Mouse (Mus musculus) erythroblast, adult 5-6 weeks (primary cell): ENCODE data around the gene Polr1a. TPM values are rescaled to one million over a fixed set of nuclear protein-coding genes. Genes with fewer than 3 reads are reported as not detected.

Experiments used
- ATAC-seq: replicated peaks from 2 replicates; pipeline ENCODE4 v1.8.0; 2016; ENCODE audit warnings: moderate number of reproducible peaks, mild to moderate bottlenecking, moderate TSS enrichment, inconsistent platforms; ENCODE audit not compliant: poor library complexity, low FRiP score, severe bottlenecking
- total RNA-seq, 2 experiments: library from RNA; stranded (forward) in 1 of 2; stranded (reverse) in 1 of 2; fragments of 150-400 nt in 1 of 2; fragments of 200-764, 138-1000 nt in 1 of 2; gene quantifications; 2 replicates each; pipeline versions ENCODE4 v1.2.3 to v1.2.4; 2015 to 2017; ENCODE audit warnings: low replicate concordance in 2 of 2

The Polr1a gene
- total RNA-seq, 2 experiments from 2014 or later: 7.7 to 44.0 TPM

GRCm38 (mm10) chr6:71991933-71992325, 83.1 kb downstream of the Polr1a start:
- no peak for ATAC-seq

DNA sequence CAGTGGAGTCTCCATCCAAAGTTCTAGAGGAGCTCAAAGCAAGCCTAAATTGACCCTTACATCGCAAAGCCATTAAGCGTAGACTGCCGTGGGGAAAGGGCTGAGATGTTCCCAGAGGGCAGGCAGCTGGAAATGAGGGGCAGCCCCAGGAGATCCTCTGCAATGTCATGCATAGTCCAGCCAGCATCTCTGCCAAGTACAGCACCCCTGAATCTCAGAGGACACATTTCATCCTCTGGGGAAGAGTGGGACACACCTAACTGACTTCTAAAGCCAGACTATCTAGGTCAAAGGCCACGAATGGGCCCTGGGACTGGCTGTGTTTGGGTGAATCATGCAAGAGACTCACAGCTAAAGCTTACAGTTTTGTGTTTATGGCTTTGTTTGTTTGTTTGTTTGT, 85.2 kb downstream of the Polr1a start:
- ATAC-seq: no peak

DNA sequence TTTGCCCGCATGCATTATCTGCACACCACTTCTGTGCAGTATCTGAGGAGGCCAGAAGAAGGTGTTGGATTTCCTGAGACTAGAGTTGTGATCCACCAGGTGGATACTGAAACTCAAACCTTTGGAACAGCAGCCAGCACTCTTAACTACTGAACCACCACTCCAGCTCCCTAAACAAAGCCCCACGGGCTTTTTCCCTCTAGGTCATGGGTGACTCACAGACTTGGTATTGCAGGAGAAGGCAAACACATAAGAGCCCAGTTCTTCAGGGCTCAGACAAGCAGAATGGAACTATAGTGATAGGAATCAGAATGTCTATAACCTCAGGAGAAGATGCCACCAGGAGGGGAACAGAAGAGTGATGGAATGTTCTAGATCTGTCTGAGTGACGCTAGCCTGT, 86.2 kb downstream of the Polr1a start:
- ATAC-seq: no peak

DNA sequence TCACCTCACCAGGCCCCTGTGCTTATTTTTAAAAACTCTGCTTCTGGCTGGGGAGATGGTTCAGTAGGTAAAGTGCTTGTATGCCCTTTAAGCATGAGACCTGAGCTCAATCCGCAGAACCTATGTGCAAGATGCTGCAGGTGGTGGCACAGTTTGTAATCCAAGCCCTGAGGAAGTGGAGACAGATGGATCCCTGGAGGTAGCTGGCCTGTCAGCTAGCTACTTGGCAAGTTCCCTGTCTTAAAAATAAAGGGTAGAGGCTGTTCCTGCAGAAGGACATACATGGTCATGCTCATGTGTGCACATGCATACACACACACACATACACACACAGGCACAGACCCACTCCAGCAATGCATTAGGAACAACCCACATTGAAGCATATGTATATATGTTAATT, 88.4 kb downstream of the Polr1a start:
- no peak for ATAC-seq

DNA sequence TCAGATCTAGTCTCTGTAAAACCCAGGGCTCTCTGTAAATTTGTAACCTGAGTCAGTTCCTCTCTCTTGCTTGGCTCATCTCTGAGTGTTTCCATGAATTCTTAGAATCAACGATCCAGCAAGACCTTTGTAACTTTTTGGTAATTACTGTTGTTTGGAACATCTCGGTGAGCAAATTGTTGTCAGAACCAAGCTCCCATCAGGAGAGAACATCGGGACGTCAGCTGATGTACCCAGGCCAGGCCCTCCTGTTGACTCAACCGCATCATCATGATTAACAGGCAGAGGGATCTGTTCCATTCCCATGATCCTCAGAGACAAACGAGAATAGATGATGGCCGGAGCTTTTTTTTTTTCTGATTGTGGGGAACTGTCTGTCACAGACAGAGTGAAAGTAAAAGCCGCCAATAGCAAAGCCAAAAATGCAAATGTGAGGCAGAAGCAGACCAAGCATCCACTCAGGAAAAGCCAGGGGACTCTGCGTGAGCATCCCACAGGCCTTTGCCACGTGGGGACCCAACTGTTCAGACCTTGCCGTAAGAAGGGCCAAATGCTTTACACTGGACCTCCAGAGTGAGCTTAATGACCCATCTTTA, 91.2 kb downstream of the Polr1a start:
- ATAC-seq: no peak

DNA sequence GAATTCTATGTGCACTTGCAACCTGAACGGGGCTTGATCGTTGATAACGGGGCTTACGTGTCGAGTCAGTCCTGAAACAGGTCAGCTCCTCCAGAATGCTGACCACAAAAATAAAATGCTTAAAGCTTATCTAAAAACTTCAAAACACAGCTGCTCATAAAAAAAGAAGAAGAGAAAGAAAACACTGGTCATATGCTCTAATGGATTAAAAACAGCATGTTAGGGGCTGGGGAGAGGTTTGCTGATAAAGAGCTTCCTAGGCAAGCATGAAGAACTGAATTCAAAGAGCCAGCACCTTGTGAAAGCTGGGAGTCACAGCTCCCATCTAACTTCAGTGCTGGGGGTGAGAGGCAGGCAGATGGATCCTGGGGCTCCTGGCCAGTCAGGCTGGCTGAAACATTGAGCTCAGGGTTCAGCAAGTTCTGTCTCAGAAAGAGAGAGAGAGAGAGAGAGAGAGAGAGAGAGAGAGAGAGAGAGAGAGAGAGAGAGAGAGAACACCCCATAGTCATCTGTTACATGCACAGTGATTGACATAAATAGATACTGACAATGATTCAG, 92.4 kb downstream of the Polr1a start:
- ATAC-seq: no peak

- ATAC-seq: no peak
Measured at GRCm38 (mm10) chr6:72007411-72008212, 98.8 kb downstream of the Polr1a start.

DNA sequence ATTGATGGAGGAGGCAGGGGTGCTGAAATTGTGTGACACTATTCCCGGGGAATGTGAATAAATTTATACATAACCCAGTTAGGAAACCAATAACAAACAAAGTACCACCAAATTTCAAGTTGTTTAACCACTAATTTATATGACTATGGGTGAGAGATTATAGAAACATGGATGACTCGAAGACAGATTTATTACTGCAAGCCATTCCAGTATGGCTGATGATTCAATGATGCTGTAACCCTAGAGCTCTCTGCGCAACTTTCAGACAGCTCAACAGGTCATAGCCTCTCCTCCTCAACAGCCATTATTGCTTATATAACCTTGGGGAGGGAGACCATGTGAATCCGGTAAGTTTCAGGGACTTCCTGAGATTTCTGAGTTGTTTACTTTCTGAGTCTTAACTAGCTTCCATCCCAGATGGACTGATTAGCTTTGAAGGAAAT, 99.4 kb downstream of the Polr1a start:
- no peak for ATAC-seq

DNA sequence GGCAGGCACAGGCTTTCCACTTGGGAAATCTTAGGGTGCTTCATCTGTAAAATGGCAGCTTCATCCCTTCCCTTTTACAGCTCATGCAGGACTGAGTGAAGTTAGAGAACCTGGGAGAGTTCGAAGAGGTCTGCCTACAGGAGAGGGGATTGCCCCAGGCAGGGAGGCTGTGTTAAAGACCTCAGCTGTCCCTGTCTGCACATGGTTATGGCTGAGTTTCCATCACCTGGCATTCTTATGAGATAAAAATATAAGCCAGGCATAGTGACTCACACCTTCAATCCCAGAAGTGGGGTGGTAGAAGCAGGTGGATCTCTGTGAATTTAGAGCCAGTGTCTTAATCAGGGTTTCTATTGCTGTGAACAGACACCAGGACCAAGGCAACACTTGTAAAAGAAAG, 100.6 kb downstream of the Polr1a start:
- ATAC-seq: no peak

DNA sequence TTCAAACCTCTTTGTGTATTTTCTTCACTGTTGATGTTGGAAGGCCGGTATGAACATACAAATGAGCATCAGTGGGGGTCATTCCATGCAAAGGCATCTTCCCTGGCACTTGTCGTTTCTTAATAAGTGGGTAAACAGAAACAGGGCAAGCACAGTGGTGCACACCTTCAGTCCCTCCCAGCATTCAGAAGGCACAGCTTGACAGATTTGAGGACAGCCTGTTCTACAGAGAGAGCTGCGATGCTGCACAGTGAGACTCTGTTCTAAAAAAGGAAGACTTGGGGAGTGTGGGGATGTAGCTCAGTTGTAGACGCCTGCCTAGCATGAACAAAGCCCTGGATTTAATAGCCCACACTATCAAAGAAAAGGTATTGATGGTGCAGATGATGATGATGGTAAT, 105.2 kb downstream of the Polr1a start:
- no peak for ATAC-seq

DNA sequence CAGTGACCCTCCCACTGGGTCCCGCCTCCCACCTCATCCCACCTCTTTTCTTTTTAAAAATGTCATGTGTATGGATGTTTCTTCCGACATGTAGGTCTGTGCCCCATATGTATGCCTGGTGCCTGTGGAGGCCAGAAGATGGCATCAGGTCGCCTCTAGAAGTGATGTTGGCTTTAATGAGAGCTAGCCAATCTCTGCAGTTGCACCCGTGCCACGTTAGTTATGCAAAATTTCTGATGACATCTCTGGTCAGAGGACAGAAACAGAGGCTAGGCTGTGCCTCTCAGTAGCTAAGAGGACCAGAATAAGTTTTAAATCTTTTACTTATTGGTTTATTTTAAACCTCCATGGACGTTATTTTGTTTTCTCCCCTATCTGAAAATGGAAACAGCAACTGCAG, 109.2 kb downstream of the Polr1a start:
- ATAC-seq: no peak

- no peak for ATAC-seq
Measured at GRCm38 (mm10) chr6:72025497-72025896, 116.6 kb downstream of the Polr1a start.

DNA sequence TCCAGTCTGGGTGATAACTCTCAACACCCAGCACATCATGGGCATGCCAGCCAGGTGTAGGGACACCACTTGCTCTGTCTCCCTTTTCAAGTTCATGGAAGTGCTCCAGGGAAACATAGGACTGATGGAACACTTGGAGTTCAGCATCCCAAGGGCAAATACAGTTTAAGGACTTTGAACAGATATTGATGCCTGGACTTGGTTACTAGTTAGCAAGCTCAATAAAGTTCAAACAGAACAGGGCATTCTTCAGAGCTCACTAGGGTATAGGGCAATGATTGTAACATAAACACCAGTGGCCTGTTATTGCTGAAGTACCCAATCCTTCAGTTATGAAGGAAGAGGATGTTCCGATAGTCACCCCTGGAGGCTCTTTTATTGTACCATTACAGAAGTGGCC, 119.2 kb downstream of the Polr1a start:
- no peak for ATAC-seq

DNA sequence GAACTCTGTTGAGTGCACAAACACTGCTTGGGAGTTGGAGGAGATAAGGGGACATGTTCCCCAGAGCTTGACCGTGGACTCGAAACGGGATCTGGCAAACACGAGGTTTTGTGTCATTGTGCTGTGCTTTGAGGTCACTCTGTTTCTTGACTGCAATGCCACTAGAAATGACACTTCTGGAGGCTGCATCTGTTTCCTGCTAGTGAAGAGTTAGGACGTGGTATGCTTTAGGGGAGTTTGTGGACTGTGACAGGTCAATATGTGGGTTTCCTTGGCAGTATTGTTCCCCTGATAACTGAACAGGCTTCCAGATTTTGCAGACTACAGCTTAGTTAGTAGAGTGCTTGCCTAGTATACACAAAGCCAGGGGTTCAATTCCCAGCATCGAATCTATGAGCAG, 120.8 kb downstream of the Polr1a start:
- no peak for ATAC-seq

Other genes with a start within 250 kb of the Polr1a start
- not detected in 2 replicates for gene Reep1, start 201.5 kb upstream of the Polr1a start, total RNA-seq (2015; ENCODE audit: low replicate concordance)
- 0.14 TPM in 1 of 2 replicates, not detected in the other for gene Reep1, start 201.5 kb upstream of the Polr1a start, total RNA-seq (2017; ENCODE audit: low replicate concordance)
- 1.5 and 9.8 TPM in 2 replicates for gene Mrpl35, start 82.1 kb upstream of the Polr1a start, total RNA-seq (2015; ENCODE audit: low replicate concordance)
- gene Mrpl35, start 82.1 kb upstream of the Polr1a start, total RNA-seq (2017; ENCODE audit: low replicate concordance): 4.0 and 16.1 TPM in 2 replicates
- 50.5 and 60.8 TPM in 2 replicates for gene Immt, start 77.7 kb upstream of the Polr1a start, total RNA-seq (2015; ENCODE audit: low replicate concordance)
- 40.0 and 44.0 TPM in 2 replicates for gene Immt, start 77.7 kb upstream of the Polr1a start, total RNA-seq (2017; ENCODE audit: low replicate concordance)
- 26.3 and 53.6 TPM in 2 replicates for gene Ptcd3, start 303 bp upstream of the Polr1a start, total RNA-seq (2015; ENCODE audit: low replicate concordance)
- gene Ptcd3, start 303 bp upstream of the Polr1a start, total RNA-seq (2017; ENCODE audit: low replicate concordance): 25.1 and 32.9 TPM in 2 replicates
- 679 and 733 TPM in 2 replicates for gene St3gal5, start 188.5 kb downstream of the Polr1a start, total RNA-seq (2015; ENCODE audit: low replicate concordance)
- gene St3gal5, start 188.5 kb downstream of the Polr1a start, total RNA-seq (2017; ENCODE audit: low replicate concordance): 965 and 998 TPM in 2 replicates